ENCODE assay signal across 35 mouse cellular contexts in the genomic region with DNA sequence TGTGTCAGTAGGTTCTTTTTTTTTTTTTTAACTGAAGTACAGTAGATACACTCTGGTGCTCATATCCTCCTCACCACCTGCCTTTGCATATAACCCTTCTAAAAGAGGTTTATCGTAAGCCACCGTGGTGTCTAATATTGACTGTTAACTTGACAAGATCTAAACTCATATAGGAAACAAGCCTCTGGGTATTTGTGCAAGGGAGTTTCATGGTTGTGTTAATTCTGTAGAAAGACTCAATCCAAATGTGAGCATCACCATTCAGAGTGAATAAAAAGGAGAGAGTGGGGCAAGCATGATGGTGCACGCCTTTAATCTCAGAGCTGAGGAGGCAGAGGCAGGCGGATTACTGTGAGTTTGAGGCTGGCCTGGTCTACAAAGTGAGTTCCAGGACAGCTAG.
"Had no signal": no experiment of that assay in that cellular context is flagged by ENCODE, and none has a peak within 500 bp of the region (broad histone marks: within the 10 kb centered on the region; RNA-seq: fewer than 3 reads in every experiment).

No protein-coding gene starts in this region.

- H3K36me3 ChIP-seq: intestine, embryonic 15.5 days had no signal

- H3K4me1 ChIP-seq: heart, embryonic 10.5 days; heart, embryonic 12.5 days; heart, embryonic 13.5 days; heart, embryonic 15.5 days; hindbrain, embryonic 10.5 days; hindbrain, embryonic 12.5 days; hindbrain, embryonic 13.5 days; hindbrain, embryonic 15.5 days; intestine, embryonic 15.5 days; kidney, embryonic 15.5 days had no signal

- ATAC-seq: hindbrain, embryonic 16.5 days; hindbrain, postnatal 0 days; inflammation-experienced regulatory T-cells, adult 6 months; intestine, embryonic 15.5 days; intestine, embryonic 16.5 days; intestine, postnatal 0 days had no signal

- H3K9ac ChIP-seq: heart, embryonic 12.5 days; heart, embryonic 13.5 days; heart, embryonic 15.5 days; hindbrain, embryonic 12.5 days; hindbrain, embryonic 13.5 days; hindbrain, embryonic 14.5 days; hindbrain, embryonic 15.5 days; intestine, embryonic 15.5 days; kidney, embryonic 15.5 days had no signal

- H3K9me3 ChIP-seq: heart, embryonic 10.5 days; heart, embryonic 12.5 days; heart, embryonic 13.5 days; heart, embryonic 15.5 days; hindbrain, embryonic 10.5 days; hindbrain, embryonic 12.5 days; hindbrain, embryonic 13.5 days; hindbrain, embryonic 15.5 days; intestine, embryonic 15.5 days; kidney, embryonic 15.5 days had no signal

- DNase-seq: heart, postnatal 10 days; heart, postnatal 14 days; heart, postnatal 36 days; heart, postnatal 4 days; kidney, adult 11 months; kidney, adult 18-20 months; kidney, adult 2 months; kidney, adult 8-10 months; kidney, adult 9 months; kidney, postnatal 10 days; kidney, postnatal 14 days; kidney, postnatal 25 days; kidney, postnatal 36 days; kidney, postnatal 4 days; layer of hippocampus, adult 9-11 months; layer of hippocampus, postnatal 36 days had no signal

- H3K27me3 ChIP-seq: heart, embryonic 12.5 days; heart, embryonic 13.5 days; heart, embryonic 15.5 days; hindbrain, embryonic 12.5 days; hindbrain, embryonic 13.5 days; hindbrain, embryonic 15.5 days; intestine, embryonic 15.5 days; kidney, embryonic 15.5 days had no signal

- H3K4me2 ChIP-seq: heart, embryonic 11.5 days; heart, embryonic 12.5 days; heart, embryonic 13.5 days; heart, embryonic 15.5 days; hindbrain, embryonic 12.5 days; hindbrain, embryonic 13.5 days; hindbrain, embryonic 14.5 days; hindbrain, embryonic 15.5 days; intestine, embryonic 15.5 days; kidney, embryonic 15.5 days had no signal

- H3K27ac ChIP-seq: heart, embryonic 10.5 days; heart, embryonic 13.5 days; heart, embryonic 15.5 days; hindbrain, embryonic 10.5 days; hindbrain, embryonic 12.5 days; hindbrain, embryonic 13.5 days; hindbrain, embryonic 14.5 days; hindbrain, embryonic 15.5 days; hindbrain, postnatal 0 days; intestine, embryonic 15.5 days; kidney, embryonic 15.5 days; kidney, postnatal 0 days had no signal

- H3K4me3 ChIP-seq: heart, embryonic 10.5 days; heart, embryonic 12.5 days; heart, embryonic 13.5 days; heart, embryonic 15.5 days; hindbrain, embryonic 10.5 days; hindbrain, embryonic 12.5 days; hindbrain, embryonic 13.5 days; hindbrain, embryonic 15.5 days; intestine, embryonic 15.5 days; kidney, embryonic 15.5 days; layer of hippocampus, adult 2 months had no signal
